Mouse (Mus musculus) cerebellum, postnatal 36 days (tissue): ENCODE results near the gene Tmem253.
A peak's percentile ranks its signal among the peaks of the same experiment; 100 is the strongest.

Experiments used
- DNase-seq, 2 experiments: peaks; one replicate each; pipeline ENCODE4 v3.0.0; 2021 to 2022; ENCODE audit warnings: mixed read lengths in 2 of 2

Tmem253 gene

GRCm38 (mm10) chr14:52008321-52009203, 6.9 kb upstream of the Tmem253 start:
- DNase-seq, result peak; percentile 95 to 97

DNA sequence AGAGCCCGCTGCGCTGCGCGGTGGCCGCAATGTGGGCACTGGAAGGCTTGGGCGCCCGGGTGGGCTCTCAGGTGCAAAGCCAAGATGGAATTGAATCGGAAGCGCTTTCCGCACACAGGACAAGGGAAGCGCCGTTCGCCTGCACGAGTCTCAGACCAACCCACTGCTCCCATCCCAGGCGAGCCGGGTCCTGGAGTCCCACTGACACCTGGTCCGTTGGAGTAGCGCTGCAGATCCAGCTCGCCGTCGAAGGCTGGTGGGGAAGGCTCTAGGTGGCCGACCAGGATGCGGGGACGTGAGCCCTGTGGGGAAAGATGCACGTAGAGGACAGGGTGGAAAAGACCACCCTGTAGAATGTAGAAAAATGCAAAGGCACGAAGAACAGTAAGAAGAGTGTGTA, 6.1 kb upstream of the Tmem253 start:
- no peak for DNase-seq

GRCm38 (mm10) chr14:52009841-52010240, 5.6 kb upstream of the Tmem253 start:
- no peak for DNase-seq

DNA sequence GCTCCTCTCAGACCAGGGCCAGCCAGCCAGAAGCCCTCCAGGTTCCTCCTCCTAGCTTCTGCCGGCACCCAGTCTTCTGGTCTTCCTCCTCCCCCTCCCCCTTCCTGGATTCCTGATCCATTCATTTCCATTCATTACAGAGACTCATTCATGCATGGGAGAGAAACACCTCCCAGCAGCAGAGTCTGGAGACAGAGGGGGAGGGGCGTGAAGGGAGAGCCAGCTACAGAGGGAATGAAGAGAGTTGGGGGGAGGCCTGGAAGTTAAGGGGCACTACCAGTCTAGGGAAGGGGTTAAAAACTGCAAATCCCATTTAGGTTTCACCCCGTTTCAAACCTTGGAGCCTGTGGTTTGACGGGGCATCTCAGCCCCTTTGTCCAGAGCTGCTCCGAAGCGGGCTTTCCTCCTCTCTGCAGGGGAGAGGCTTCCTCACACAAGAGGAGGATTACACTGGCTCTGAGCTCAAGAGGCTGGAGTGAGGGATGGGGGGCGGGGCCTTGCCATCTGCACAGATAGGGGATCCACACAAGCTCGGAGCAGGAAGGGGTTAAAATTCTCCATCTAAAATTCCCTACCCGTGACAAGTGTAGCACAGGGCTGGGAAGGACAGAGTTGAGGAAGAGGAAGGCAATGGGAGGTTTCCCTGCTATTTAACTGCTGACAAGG, 4.9 kb upstream of the Tmem253 start:
- peak; percentile 61 to 62 for DNase-seq

DNA sequence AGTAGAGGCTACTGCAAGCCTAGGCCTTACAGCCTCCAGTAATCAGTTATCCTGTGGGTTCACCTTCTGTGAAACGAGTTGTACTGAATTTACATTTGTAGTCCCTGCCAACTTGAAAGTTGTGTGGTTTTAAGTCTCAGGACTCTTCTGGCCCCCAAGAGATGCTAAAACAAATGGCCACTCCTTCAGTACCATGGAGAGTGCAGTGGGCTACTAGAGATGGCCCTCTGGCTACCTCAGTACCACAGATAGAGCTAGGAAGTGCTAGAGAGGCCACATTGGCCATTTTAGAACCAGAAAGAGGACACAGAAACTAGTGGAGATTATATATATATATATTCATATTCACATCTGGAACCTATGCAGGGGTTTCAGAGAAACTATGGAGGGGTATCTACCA, 3.8 kb upstream of the Tmem253 start:
- no peak for DNase-seq

GRCm38 (mm10) chr14:52012085-52012484, 3.4 kb upstream of the Tmem253 start:
- DNase-seq, result peak; percentile 83 to 91

- peak; percentile 10 to 56 for DNase-seq
Observed at GRCm38 (mm10) chr14:52012553-52012952, 2.9 kb upstream of the Tmem253 start.

- no peak for DNase-seq
Observed at GRCm38 (mm10) chr14:52013021-52013610, 2.3 kb upstream of the Tmem253 start.

DNA sequence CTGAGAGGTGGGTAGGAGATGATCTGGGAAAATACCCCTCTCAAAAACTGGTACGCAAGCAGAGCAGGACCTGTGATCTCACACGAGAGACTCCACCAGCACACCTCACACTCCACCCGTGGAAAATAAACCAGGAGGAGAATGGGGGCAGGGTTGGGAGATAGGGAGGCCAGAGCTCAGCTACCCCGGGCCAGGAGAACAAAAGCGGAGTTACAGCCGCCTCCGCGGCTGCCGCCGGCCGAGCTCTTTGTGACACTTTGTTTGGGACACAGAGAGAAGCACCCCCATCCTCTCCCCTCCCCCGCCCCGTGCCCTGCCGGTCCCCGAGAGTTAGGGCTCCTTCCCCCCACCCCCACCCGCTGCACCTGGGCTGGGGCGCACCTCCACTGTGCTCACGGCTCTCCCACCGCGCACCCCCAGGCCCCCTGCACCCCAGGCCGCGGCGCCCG, 1.7 kb upstream of the Tmem253 start:
- peak; percentile 60 to 65 for DNase-seq

GRCm38 (mm10) chr14:52014271-52014760, 1.1 kb upstream of the Tmem253 start:
- DNase-seq, result no peak

- DNase-seq, result peak; percentile 57 to 61
Observed at GRCm38 (mm10) chr14:52014761-52015311, 622 bp upstream of the Tmem253 start.

GRCm38 (mm10) chr14:52016625-52017405, 1.4 kb downstream of the Tmem253 start:
- DNase-seq, result peak in 1 of 2 experiments; percentile 20

GRCm38 (mm10) chr14:52017662-52018061, 2.2 kb downstream of the Tmem253 start:
- DNase-seq, result no peak

DNA sequence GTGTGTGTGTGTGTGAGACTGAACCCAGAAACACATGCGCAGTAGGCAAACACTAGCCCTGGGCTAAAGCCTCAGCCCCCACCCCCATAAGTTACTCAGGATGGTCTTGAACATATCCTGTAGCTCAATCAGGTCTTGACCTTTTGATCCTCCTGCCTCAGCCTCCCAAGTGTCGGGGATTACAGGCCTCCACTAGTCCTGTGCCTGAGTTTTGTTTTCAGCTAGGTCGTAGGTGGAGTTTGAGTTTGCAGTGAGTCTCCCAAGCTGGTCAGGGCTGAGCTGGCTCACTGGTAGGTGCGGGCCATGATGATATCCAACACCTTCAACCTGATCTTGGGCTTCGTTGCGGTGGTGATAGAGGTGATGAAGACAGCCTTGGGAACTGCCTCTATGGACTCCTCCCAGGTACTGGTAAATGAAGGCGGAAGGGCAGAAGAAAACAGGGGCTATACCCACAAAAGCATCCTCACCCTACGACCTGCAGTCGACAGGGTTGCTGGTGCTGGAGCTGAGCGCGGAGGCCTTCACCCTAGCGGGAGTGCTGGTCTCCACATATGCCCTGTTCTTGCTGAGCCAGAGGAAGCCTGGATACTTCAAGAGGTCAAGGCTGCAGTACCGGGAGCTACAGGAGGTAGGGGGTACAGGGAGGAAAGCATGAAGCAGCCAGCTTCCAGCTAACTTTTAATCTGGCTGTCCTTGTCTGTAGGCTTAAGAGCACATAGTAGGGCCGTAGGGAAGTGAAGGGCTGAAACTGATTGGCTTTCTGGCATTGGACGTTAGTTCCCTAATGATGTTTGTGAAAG, 3.0 kb downstream of the Tmem253 start:
- DNase-seq, result peak in 1 of 2 experiments; percentile 20

DNA sequence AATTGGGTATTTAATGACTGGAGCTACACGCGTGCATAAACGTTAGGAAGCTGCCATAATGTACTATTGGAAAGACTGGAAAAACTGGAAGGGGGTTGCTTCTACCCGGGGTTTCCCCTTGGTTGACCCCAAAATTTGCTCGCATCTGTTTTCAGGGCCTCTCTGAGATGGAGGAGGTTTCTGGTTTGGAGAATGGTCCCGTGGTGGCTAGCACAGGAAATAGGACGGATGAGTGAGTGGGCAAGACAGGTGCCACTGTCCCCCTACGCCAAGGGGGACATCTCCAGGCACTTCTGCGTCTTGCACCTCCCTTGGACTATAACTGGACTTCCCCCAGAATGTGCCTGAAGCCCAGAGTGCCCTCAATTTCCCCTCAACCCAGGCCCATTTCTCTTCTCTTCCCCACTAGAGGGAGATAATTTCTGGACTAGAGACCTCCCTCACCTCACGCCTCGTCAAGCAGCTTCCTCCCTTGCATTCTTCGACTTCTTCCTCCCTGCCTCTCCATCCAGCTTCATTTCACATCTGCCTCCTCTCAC, 3.7 kb downstream of the Tmem253 start:
- DNase-seq, result no peak

- DNase-seq, result peak; percentile 98 to 99
Observed at GRCm38 (mm10) chr14:52019590-52020340, 4.3 kb downstream of the Tmem253 start.

GRCm38 (mm10) chr14:52020486-52021137, 5.2 kb downstream of the Tmem253 start, which contains the start of gene Zfp219:
Gene Zfp219, minus strand, starts transcription at chr14:52020733.
- DNase-seq, result peak; percentile 55 to 71

DNA sequence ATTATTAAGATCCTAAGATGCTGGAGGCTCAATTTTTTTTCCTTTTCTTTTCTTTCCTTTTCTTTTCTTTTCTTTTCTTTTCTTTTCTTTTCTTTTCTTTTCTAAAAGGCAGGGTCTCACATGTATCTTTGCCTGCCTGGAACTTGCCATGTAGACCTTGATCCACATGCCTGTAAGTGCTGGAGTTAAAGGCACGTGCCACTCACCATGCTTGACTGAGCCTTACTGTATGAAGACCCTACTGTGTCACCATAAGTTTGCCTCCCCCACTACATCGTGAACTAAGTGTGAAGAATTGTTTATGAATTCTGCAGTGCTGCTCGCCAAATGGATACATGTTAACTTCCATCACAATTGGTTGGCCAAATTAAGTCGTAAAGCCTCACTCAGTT, 5.7 kb downstream of the Tmem253 start:
- DNase-seq, result peak in 1 of 2 experiments; percentile 14

GRCm38 (mm10) chr14:52021568-52022212, 6.2 kb downstream of the Tmem253 start:
- no peak for DNase-seq
